Mouse (Mus musculus): ENCODE results near the gene Ramp2. TPM values are rescaled to one million over a fixed set of nuclear protein-coding genes. Genes with fewer than 3 reads are reported as not detected.

Ramp2 gene
- 63.9 and 72.3 TPM in 2 replicates for polyA plus RNA-seq (2016; fragmentation: Nextera tagmentation; extraction: Ambion mirVana)

- Histone ChIP-seq H3K36me3 (no peaks in the 10 kb centered on the region), H3K27ac (peak within 1 kb of the TSS; percentile 88), H3K27me3 (ENCODE audit: insufficient read depth, poor library complexity, severe bottlenecking) (peaks cover 49% of the 10 kb centered on the region), H3K4me3 (peak within 1 kb of the TSS; percentile 70), H3K4me1 (replicated peaks) (peaks cover 26% of the 10 kb centered on the region), H3K9me3 (no peaks in the 10 kb centered on the region)
- peak; percentile 67 for DNase-seq (ENCODE audit: low spot score)
- under 1% methylated on average over 63 of the region's 63 CpGs for WGBS
These were observed at the start of gene Ramp2 for GRCm38 (mm10) chr11:101245855-101246701. TSS of gene Ramp2 (plus strand) at chr11:101246028.

- Histone ChIP-seq H3K4me3 (no peak overlapping the region), H3K27me3 (ENCODE audit: insufficient read depth, poor library complexity, severe bottlenecking) (no peaks in the 10 kb centered on the region), H3K27ac (no peak overlapping the region), H3K4me1 (replicated peaks) (peaks cover 14% of the 10 kb centered on the region), H3K36me3 (peaks cover 66% of the 10 kb centered on the region), H3K9me3 (no peaks in the 10 kb centered on the region)
- DNase-seq (ENCODE audit: low spot score): no peak
- 95% methylated on average over 8 of the region's 8 CpGs for WGBS
These were observed 49.7 kb upstream of the Ramp2 start for GRCm38 (mm10) chr11:101196175-101196574.

GRCm38 (mm10) chr11:101199555-101199954 lies 46.3 kb upstream of the Ramp2 start:
- H3K27me3 ChIP-seq (ENCODE audit: insufficient read depth, poor library complexity, severe bottlenecking): no peaks in the 10 kb centered on the region
- H3K36me3 ChIP-seq: peaks cover 67% of the 10 kb centered on the region
- H3K9me3 ChIP-seq: no peaks in the 10 kb centered on the region
- WGBS: 95% methylated on average over 3 of the region's 3 CpGs
- H3K4me1 ChIP-seq (replicated peaks): 0 out of 2 replicates have a peak, but pooled peaks cover 3% of the 10 kb centered on the region
- no peak overlapping the region for H3K27ac ChIP-seq
- DNase-seq (ENCODE audit: low spot score): no peak
- no peak overlapping the region for H3K4me3 ChIP-seq

- Histone ChIP-seq H3K4me1 (replicated peaks) (0 out of 2 replicates have a peak, but pooled peaks cover 3% of the 10 kb centered on the region), H3K27ac (peak overlapping the region; percentile 59; the same call in 1 of the 2 replicates), H3K9me3 (no peaks in the 10 kb centered on the region), H3K4me3 (no peak overlapping the region), H3K36me3 (peaks cover 56% of the 10 kb centered on the region), H3K27me3 (ENCODE audit: insufficient read depth, poor library complexity, severe bottlenecking) (no peaks in the 10 kb centered on the region)
- 25% methylated on average over 7 of the region's 7 CpGs for WGBS
- DNase-seq (ENCODE audit: low spot score): no peak
These were observed 44.8 kb upstream of the Ramp2 start for GRCm38 (mm10) chr11:101200986-101201385.

- peaks cover 50% of the 10 kb centered on the region for H3K36me3 ChIP-seq
- no peak overlapping the region for H3K27ac ChIP-seq
- H3K4me3 ChIP-seq: no peak overlapping the region
- H3K4me1 ChIP-seq (replicated peaks): no peaks in the 10 kb centered on the region
- no peaks in the 10 kb centered on the region for H3K27me3 ChIP-seq (ENCODE audit: insufficient read depth, poor library complexity, severe bottlenecking)
- WGBS: 55% methylated on average over 3 of the region's 3 CpGs
- DNase-seq (ENCODE audit: low spot score): peak; percentile 33
- no peaks in the 10 kb centered on the region for H3K9me3 ChIP-seq
These were observed 33.9 kb upstream of the Ramp2 start for GRCm38 (mm10) chr11:101211970-101212369.

GRCm38 (mm10) chr11:101216936-101217335 lies 28.9 kb upstream of the Ramp2 start:
- Histone ChIP-seq H3K36me3 (peaks cover 23% of the 10 kb centered on the region), H3K4me3 (no peak overlapping the region), H3K4me1 (replicated peaks) (no peaks in the 10 kb centered on the region), H3K9me3 (no peaks in the 10 kb centered on the region), H3K27me3 (ENCODE audit: insufficient read depth, poor library complexity, severe bottlenecking) (no peaks in the 10 kb centered on the region), H3K27ac (no peak overlapping the region)
- whole genome bisulfite sequencing: 93% methylated on average over 5 of the region's 5 CpGs
- no peak for DNase-seq (ENCODE audit: low spot score)

- H3K9me3 ChIP-seq: no peaks in the 10 kb centered on the region
- H3K27me3 ChIP-seq (ENCODE audit: insufficient read depth, poor library complexity, severe bottlenecking): no peaks in the 10 kb centered on the region
- H3K36me3 ChIP-seq: peaks cover 13% of the 10 kb centered on the region
- DNase-seq (ENCODE audit: low spot score): no peak
- no peaks in the 10 kb centered on the region for H3K4me1 ChIP-seq (replicated peaks)
- no peak overlapping the region for H3K4me3 ChIP-seq
- WGBS: 84% methylated on average over 10 of the region's 10 CpGs
- no peak overlapping the region for H3K27ac ChIP-seq
These were observed 27.3 kb upstream of the Ramp2 start for GRCm38 (mm10) chr11:101218436-101219055.

- Histone ChIP-seq H3K4me3 (no peak overlapping the region), H3K9me3 (no peaks in the 10 kb centered on the region), H3K27me3 (ENCODE audit: insufficient read depth, poor library complexity, severe bottlenecking) (no peaks in the 10 kb centered on the region), H3K36me3 (no peaks in the 10 kb centered on the region), H3K4me1 (replicated peaks) (peaks cover 9% of the 10 kb centered on the region; the same call in 1 of the 2 replicates), H3K27ac (no peak overlapping the region)
- DNase-seq (ENCODE audit: low spot score): no peak
- WGBS: 52% methylated on average over 2 of the region's 2 CpGs
These were observed 25.0 kb upstream of the Ramp2 start for GRCm38 (mm10) chr11:101220853-101221252.

GRCm38 (mm10) chr11:101221306-101221986 lies 24.4 kb upstream of the Ramp2 start:
- no peaks in the 10 kb centered on the region for H3K27me3 ChIP-seq (ENCODE audit: insufficient read depth, poor library complexity, severe bottlenecking)
- no peaks in the 10 kb centered on the region for H3K36me3 ChIP-seq
- no peak overlapping the region for H3K27ac ChIP-seq
- 93% methylated on average over 8 of the region's 8 CpGs for WGBS
- H3K9me3 ChIP-seq: no peaks in the 10 kb centered on the region
- H3K4me3 ChIP-seq: no peak overlapping the region
- DNase-seq (ENCODE audit: low spot score): no peak
- peaks cover 15% of the 10 kb centered on the region; the same call in 1 of the 2 replicates for H3K4me1 ChIP-seq (replicated peaks)

GRCm38 (mm10) chr11:101224337-101224736 lies 21.5 kb upstream of the Ramp2 start:
- no peak for DNase-seq (ENCODE audit: low spot score)
- no peak overlapping the region for H3K27ac ChIP-seq
- H3K27me3 ChIP-seq (ENCODE audit: insufficient read depth, poor library complexity, severe bottlenecking): peaks cover 6% of the 10 kb centered on the region; the same call in 1 of the 2 replicates
- H3K36me3 ChIP-seq: no peaks in the 10 kb centered on the region
- no peak overlapping the region for H3K4me3 ChIP-seq
- H3K4me1 ChIP-seq (replicated peaks): peaks cover 18% of the 10 kb centered on the region
- 93% methylated on average over 3 of the region's 3 CpGs for WGBS
- no peaks in the 10 kb centered on the region for H3K9me3 ChIP-seq

GRCm38 (mm10) chr11:101225331-101226064 lies 20.3 kb upstream of the Ramp2 start:
- H3K4me3 ChIP-seq: peak overlapping the region; percentile 88
- H3K36me3 ChIP-seq: no peaks in the 10 kb centered on the region
- whole genome bisulfite sequencing: 19% methylated on average over 25 of the region's 25 CpGs
- H3K9me3 ChIP-seq: no peaks in the 10 kb centered on the region
- H3K27ac ChIP-seq: peak overlapping the region; percentile 89
- DNase-seq (ENCODE audit: low spot score): no peak
- peaks cover 30% of the 10 kb centered on the region for H3K4me1 ChIP-seq (replicated peaks)
- H3K27me3 ChIP-seq (ENCODE audit: insufficient read depth, poor library complexity, severe bottlenecking): peaks cover 9% of the 10 kb centered on the region; the same call in 1 of the 2 replicates

GRCm38 (mm10) chr11:101226065-101226701 lies 19.6 kb upstream of the Ramp2 start, which contains the start of gene Ezh1:
TSS of gene Ezh1 (minus strand) at chr11:101226463.
- WGBS: 3% methylated on average over 56 of the region's 56 CpGs
- H3K36me3 ChIP-seq: no peaks in the 10 kb centered on the region
- peaks cover 9% of the 10 kb centered on the region; the same call in 1 of the 2 replicates for H3K27me3 ChIP-seq (ENCODE audit: insufficient read depth, poor library complexity, severe bottlenecking)
- peak; percentile 84 for DNase-seq (ENCODE audit: low spot score)
- H3K27ac ChIP-seq: peak within 1 kb of the TSS; percentile 89
- peak within 1 kb of the TSS; percentile 88 for H3K4me3 ChIP-seq
- peaks cover 36% of the 10 kb centered on the region for H3K4me1 ChIP-seq (replicated peaks)
- no peaks in the 10 kb centered on the region for H3K9me3 ChIP-seq

All from hindbrain, embryonic 10.5 days (tissue).